Mouse (Mus musculus) gastrocnemius, adult 8-10 months (tissue): ENCODE data around the gene Tbc1d10c. TPM values are rescaled to one million over a fixed set of nuclear protein-coding genes. Genes with fewer than 3 reads are reported as not detected.

ENCODE experiments used
- DNase-seq, 2 experiments: peaks; one replicate each; pipeline ENCODE4 v3.0.0; 2022; ENCODE audit warnings: low spot score in 2 of 2
- total RNA-seq, 4 experiments: library from RNA; stranded (reverse); gene quantifications; 2 replicates each; pipeline ENCODE4 v1.2.4; 2022

The Tbc1d10c gene
- total RNA-seq, 4 experiments from 2014 or later: 6.6 to 8.6 (median 7.9) TPM

- DNase-seq: no peak
Measured at GRCm38 (mm10) chr19:4216041-4216685, 25.1 kb upstream of the Tbc1d10c start.

GRCm38 (mm10) chr19:4215451-4215840 lies 24.4 kb upstream of the Tbc1d10c start:
- DNase-seq: no peak

GRCm38 (mm10) chr19:4214771-4215450 lies 23.8 kb upstream of the Tbc1d10c start:
- no peak for DNase-seq

GRCm38 (mm10) chr19:4214071-4214770 lies 23.1 kb upstream of the Tbc1d10c start, which contains the start of the genes Clcf1 and AC109138.7:
Clcf1 (plus strand) TSS chr19:4214238.
AC109138.7 (plus strand) TSS chr19:4214357.
- no peak for DNase-seq

GRCm38 (mm10) chr19:4213524-4213974 lies 22.5 kb upstream of the Tbc1d10c start:
- DNase-seq: no peak

- DNase-seq: no peak
Measured at GRCm38 (mm10) chr19:4211891-4212588, 21.0 kb upstream of the Tbc1d10c start.

GRCm38 (mm10) chr19:4208563-4208962 lies 17.5 kb upstream of the Tbc1d10c start:
- no peak for DNase-seq

- DNase-seq: peak; percentile 69
Measured at GRCm38 (mm10) chr19:4206971-4207370, 15.9 kb upstream of the Tbc1d10c start.

- no peak for DNase-seq
Measured at GRCm38 (mm10) chr19:4204889-4205288, 13.8 kb upstream of the Tbc1d10c start.

GRCm38 (mm10) chr19:4203604-4204326 lies 12.7 kb upstream of the Tbc1d10c start:
- no peak for DNase-seq

- DNase-seq: no peak
Measured at GRCm38 (mm10) chr19:4203148-4203547, 12.1 kb upstream of the Tbc1d10c start.

- DNase-seq: no peak
Measured at GRCm38 (mm10) chr19:4202149-4202548, 11.1 kb upstream of the Tbc1d10c start.

GRCm38 (mm10) chr19:4201291-4201909 lies 10.3 kb upstream of the Tbc1d10c start, which contains the start of gene Rad9a:
Rad9a (minus strand) TSS chr19:4201662.
- DNase-seq: peak; percentile 95

GRCm38 (mm10) chr19:4197180-4197579 lies 6.1 kb upstream of the Tbc1d10c start:
- no peak for DNase-seq

GRCm38 (mm10) chr19:4196548-4196947 lies 5.5 kb upstream of the Tbc1d10c start:
- DNase-seq: no peak

GRCm38 (mm10) chr19:4196048-4196447 lies 5.0 kb upstream of the Tbc1d10c start:
- no peak for DNase-seq

GRCm38 (mm10) chr19:4194776-4195650 lies 3.9 kb upstream of the Tbc1d10c start:
- no peak for DNase-seq

- DNase-seq: no peak
Measured at GRCm38 (mm10) chr19:4194021-4194724, 3.1 kb upstream of the Tbc1d10c start.

GRCm38 (mm10) chr19:4193129-4193528 lies 2.0 kb upstream of the Tbc1d10c start:
- no peak for DNase-seq
